Mouse (Mus musculus): ENCODE data around the gene Mov10.
"Not testable (repeated sequence)": the region's sequence is repeated elsewhere in the genome, so short reads cannot be mapped to it uniquely, and the experiment has no call there.

Gene Mov10

DNA sequence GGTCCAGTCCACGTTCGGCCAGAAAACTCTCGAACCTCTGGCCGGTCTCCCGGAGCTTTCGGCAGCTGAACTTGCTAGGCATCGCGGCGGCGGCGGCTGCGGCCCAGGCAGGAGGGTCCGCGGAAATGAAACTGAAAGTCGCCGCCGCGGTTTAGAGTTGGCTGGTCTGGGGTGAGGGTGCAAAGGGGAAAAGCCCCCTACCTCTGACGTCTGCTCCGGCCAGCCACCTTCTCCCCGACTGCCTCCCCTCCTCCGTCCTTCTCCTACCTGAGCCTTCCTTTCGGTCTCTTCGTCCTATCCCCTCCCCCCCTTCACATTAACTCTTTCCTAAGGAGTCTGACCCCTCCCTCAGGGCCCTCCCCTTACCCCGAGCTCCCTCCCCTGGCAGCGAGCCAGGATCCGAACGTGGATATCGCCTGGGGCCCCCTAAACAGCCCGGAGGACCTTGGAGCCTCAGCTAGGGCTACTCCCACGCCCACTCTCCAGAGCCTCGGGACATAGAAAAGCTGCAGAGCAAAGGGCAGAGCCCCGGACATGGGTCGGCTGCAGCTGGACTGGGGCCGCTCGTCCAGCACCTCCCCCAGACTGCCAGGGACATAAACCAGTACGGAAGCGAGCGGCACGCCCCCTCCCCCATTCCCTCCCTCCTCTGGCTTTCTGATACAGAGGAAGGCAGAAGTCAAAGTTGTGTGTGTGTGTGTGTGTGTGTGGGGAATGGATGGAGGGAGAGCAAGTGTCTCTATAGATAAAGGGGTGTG lies at the start of gene Mov10:
TSS of gene Mov10 (minus strand) at position 573 of the 758 bp plus-strand sequence.
- in situ Hi-C loops (cut with MboI; ENCODE audit: low sequenced_read_pairs) = no loop called here

GRCm38 (mm10) chr3:104866674-104867073 lies 48.3 kb upstream of the Mov10 start:
- in situ Hi-C loops (cut with MboI; ENCODE audit: low sequenced_read_pairs) = not testable (repeated sequence)

DNA sequence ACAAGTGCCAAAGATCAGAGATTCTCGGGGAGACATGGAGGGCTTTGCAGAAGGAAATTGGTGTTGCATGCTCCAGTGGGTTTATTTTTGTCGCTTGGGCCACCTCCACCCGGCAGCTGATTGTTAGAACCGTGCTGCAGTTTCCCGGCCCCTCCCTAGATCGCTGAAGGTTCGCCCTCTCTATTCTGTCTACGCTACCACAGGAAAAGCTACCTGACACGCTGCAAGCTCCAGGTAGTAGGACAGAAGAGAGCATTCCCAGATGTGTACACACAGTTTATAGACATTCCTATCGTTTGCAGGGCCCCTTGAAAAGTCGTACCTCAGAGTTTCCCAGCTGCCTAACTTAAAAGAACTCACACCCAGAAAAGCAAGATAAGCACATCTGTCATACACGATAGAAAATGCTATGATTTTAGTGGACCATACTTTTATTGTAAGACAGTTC lies 47.0 kb upstream of the Mov10 start:
- in situ Hi-C loops (cut with MboI; ENCODE audit: low sequenced_read_pairs) = no loop called here

DNA sequence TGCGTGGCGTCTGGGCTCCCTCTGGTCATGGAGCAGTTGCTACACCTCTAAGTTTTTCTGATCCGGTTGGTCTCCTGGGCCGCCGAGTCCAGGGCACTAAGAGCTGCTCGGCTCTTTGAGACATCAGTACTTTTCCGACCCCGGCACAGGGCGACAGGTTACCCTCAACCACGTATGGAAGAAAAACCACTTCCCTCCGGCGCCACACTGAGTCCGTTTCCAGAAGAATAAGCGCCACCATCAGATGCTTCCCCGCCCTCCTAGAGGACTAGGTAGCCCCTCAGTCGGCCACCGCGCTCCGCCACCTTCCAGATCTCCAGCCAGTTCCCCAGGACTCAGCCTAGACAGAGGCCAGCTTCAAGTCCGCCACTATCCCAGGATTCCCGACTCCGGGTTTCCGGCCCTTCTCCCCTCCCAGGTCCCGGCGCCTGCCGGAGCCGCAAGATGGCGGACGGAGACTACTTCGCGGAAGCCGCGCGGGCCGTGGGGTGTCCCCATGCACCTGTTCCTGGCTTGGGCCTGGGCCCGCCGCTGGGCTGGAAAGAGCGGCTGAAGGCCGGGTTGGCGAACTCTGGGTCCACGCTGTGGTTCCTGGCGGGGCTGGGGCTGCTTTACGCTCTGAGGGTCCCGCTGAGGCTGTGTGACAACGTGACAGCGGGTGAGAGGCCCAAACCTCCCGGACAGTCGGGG lies 46.4 kb upstream of the Mov10 start:
- in situ Hi-C loops (cut with MboI; ENCODE audit: low sequenced_read_pairs) = no loop called here

- in situ Hi-C loops (cut with MboI; ENCODE audit: low sequenced_read_pairs) = no loop called here
Observed at GRCm38 (mm10) chr3:104863786-104864650, 45.7 kb upstream of the Mov10 start, which contains the start of the genes St7l and Capza1. Gene St7l (plus strand): TSS chr3:104864005. Gene Capza1 (minus strand): TSS chr3:104864505.

GRCm38 (mm10) chr3:104858560-104858959 lies 40.2 kb upstream of the Mov10 start:
- in situ Hi-C loops (cut with MboI; ENCODE audit: low sequenced_read_pairs) = no loop called here

GRCm38 (mm10) chr3:104856106-104856505 lies 37.7 kb upstream of the Mov10 start:
- in situ Hi-C loops (cut with MboI; ENCODE audit: low sequenced_read_pairs) = no loop called here

- in situ Hi-C loops (cut with MboI; ENCODE audit: low sequenced_read_pairs) = no loop called here
Observed at GRCm38 (mm10) chr3:104854866-104855265, 36.5 kb upstream of the Mov10 start.

DNA sequence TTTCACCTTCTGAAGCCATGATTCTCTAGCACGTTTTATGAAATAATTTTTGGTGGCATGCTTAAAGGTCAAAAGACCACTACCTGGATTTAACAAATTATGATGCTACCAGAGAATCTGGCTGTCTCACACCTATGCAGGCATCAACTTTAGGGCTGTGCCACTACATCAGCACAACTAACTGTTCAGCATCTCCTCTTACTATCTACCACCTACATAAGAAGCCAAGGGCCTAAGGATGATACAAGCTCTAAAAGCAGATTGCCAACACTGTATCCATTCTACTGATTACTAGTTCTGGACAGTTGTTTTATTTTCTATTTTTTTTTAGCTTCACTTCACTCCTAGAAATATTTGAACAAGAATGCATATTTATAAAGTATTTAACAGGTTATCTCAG lies 36.1 kb upstream of the Mov10 start:
- in situ Hi-C loops (cut with MboI; ENCODE audit: low sequenced_read_pairs) = no loop called here

DNA sequence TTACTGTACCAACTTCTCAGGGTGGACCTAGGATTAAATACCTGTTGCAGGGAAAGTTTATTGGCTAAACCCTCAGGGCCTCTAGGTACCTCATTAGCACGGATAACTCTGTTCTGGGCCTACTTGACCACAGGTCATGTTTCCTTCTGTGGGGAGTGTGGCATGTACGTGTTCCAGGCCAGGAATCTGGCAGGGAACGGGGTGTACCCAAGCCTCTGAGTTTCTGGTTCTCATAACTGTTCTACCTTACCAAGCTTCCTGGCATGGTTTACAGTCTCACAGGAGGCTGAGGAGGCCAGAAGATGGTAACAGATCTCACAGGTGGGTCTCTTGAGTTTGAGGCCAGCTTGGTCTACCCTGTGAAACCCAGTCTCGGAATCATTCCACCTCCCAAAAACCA lies 28.2 kb upstream of the Mov10 start:
- in situ Hi-C loops (cut with MboI; ENCODE audit: low sequenced_read_pairs) = no loop called here

DNA sequence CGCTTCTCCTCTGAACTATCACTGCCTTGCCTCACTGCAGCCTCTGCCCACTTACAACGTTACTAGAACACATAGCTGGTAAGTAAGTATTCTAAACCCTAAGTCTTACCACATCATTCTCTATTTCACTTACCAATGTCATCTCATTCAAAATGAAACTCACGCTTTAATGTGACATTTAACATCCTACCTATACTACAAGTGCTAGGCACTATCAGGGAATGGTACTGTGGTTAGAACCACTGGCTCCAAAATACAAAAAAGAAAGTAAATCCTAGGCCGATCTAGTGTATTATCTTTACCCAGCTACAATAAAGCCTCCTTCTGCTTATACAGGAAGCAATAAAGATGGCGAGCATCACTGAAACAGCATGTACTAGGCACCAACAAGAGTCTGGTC lies 22.7 kb upstream of the Mov10 start:
- in situ Hi-C loops (cut with MboI; ENCODE audit: low sequenced_read_pairs) = no loop called here

DNA sequence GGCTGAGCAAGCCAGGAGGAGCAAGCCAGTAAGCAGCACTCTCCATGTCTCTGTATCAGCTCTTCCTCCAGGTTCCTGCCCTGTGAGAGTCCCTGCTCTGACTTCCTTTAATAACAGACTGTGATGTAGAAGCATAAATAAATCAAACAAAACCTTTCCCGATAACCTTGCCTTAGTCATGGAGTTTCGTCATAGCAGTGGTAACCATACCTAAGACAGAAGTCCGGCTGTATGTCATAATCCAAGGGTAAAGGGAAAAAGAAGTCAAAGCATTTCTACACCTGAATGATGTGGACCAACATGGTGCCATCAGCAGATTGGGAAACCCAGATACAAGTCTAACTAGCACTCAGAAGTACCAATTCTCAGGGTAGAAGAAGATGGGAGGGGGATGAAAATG lies 17.4 kb upstream of the Mov10 start:
- in situ Hi-C loops (cut with MboI; ENCODE audit: low sequenced_read_pairs) = no loop called here

GRCm38 (mm10) chr3:104822413-104822812 lies 4.0 kb upstream of the Mov10 start:
- in situ Hi-C loops (cut with MboI; ENCODE audit: low sequenced_read_pairs) = no loop called here

DNA sequence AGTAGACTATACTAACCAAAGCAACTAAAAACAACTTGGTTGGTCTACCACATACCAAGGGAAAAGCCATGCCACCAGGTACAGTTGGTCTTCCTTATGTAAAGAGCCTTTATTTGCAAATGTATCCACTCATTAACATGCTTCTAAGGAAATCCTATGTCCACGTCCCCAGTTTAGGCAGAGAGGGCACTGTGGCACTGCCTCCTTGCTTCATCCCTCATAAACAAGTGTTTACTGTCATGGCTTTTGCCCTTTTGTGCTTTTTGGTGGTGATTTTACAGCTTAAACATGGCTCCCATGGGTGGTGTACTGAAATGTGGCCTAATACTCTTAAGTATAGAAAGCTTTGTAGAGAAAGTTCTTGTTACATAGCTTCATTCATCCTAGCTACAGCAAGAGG lies 2.1 kb upstream of the Mov10 start:
- in situ Hi-C loops (cut with MboI; ENCODE audit: low sequenced_read_pairs) = no loop called here

- in situ Hi-C loops (cut with MboI; ENCODE audit: low sequenced_read_pairs) = no loop called here
Observed at GRCm38 (mm10) chr3:104818749-104819134, 379 bp upstream of the Mov10 start.

DNA sequence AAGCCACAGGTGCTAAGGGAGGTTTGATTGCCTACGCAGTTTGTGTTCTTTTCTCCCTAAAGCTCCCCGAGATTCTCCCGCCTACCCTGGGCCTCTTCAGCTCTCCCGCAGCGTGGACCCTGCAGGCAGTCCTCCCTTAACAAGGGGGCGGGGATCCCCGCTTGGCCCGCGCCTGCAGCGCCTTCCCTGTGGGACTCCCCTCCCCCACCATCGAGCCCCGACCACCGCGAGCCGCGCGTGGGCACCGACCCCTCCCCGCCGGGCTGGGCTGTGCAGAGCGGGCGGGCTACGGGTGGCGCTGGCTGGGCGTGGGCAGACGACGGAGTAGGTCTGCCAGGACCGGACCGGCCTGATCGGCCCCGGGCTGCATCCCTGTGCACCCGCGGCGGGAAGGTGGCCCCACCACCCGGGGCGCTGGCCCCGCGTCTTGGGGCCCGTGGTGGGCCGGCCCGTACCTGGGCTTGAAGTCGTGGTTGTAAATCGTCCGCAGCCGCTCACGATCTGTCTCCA lies 827 bp downstream of the Mov10 start:
- in situ Hi-C loops (cut with MboI; ENCODE audit: low sequenced_read_pairs) = no loop called here

GRCm38 (mm10) chr3:104816130-104816529 lies 2.2 kb downstream of the Mov10 start:
- in situ Hi-C loops (cut with MboI; ENCODE audit: low sequenced_read_pairs) = no loop called here

- in situ Hi-C loops (cut with MboI; ENCODE audit: low sequenced_read_pairs) = no loop called here
Observed at GRCm38 (mm10) chr3:104815346-104815745, 3.0 kb downstream of the Mov10 start.

DNA sequence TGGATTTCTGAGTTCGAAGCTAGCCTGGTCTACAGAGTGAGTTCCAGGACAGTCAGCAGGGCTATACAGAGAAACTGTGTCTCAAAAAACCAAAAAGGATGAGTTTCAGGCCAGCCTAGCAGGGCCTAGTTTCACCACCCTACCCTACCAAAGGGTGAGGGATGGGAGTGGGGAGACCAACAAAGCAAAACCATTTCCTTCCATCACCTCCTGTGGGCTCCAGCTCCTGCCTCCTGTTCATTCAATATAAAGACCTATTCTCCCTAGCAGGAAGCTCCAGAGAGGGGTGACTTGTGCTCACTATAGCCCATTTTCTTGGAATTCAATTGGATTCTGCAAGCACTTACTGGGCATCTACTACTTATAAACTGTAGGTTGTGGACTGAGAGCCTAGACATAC lies 3.6 kb downstream of the Mov10 start:
- in situ Hi-C loops (cut with MboI; ENCODE audit: low sequenced_read_pairs) = no loop called here

- in situ Hi-C loops (cut with MboI; ENCODE audit: low sequenced_read_pairs) = not testable (repeated sequence)
Observed at GRCm38 (mm10) chr3:104813227-104813626, 5.1 kb downstream of the Mov10 start.

- in situ Hi-C loops (cut with MboI; ENCODE audit: low sequenced_read_pairs) = no loop called here
Observed at GRCm38 (mm10) chr3:104812254-104812653, 6.1 kb downstream of the Mov10 start.

All from CH12F3 (cell line).